Mouse (Mus musculus) adrenal gland, adult 8-10 months (tissue): Measurements from ENCODE around the gene Ndufa10. TPM values are rescaled to one million over a fixed set of nuclear protein-coding genes. Genes with fewer than 3 reads are reported as not detected.

Experiments used
- DNase-seq: peaks from one replicate; pipeline ENCODE4 v3.0.0; 2022
- microRNA-seq, 2 experiments: library from miRNA; unstranded; fragments of <30 nt; microRNA quantifications; one replicate each; pipeline ENCODE4 v1.2.0; 2022
- total RNA-seq, 4 experiments: library from RNA; stranded (reverse); gene quantifications; 2 replicates each; pipeline ENCODE4 v1.2.4; 2022

The Ndufa10 gene
- total RNA-seq, 4 experiments from 2014 or later = 209 to 284 (median 255) TPM

- DNase-seq = no peak
Observed at GRCm38 (mm10) chr1:92430991-92431390, 42.7 kb downstream of the Ndufa10 start.

- DNase-seq = no peak
Observed at GRCm38 (mm10) chr1:92424714-92425113, 48.9 kb downstream of the Ndufa10 start.

DNA sequence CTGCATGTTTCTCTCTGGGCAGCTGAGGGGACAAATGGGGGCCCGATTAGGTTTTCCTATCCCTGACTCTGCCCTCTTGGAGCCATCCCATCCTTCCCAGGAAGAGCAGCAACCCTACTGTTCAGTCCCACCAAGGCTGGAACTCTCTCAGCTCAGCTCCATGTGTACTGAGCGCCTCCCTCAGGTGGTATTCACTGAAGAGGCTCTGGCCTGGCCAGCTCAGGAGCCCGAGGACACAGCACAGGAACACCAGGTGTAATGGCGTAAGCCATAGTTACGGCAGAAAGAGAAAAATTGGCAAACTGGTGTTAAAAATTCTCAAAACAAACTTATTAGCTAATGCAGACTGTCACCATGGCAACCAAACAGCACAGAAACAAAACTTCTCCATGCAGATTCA is 68.5 kb downstream of the Ndufa10 start:
- no peak for DNase-seq

DNA sequence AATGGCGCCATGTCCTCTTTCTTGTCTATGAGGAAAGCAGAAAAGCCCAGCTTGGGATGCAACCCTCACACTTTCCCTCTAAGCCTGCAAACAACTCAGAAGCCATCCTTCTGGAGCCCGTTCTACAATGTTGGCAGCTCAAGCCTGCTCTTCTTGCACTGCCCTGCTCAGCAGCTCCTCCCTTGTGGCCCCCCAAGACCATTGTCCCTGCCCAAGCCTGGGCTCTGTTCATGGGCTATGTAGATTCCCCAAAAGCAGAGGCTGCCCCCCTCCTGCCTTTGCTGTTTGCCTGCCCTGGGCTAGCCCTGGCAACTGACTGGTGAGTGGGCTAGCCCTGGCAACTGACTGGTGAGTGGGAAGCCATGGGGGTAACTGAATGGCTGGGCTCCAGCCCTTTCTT is 73.1 kb downstream of the Ndufa10 start:
- DNase-seq = no peak

- DNase-seq = no peak
Observed at GRCm38 (mm10) chr1:92398601-92399000, 75.1 kb downstream of the Ndufa10 start.

GRCm38 (mm10) chr1:92397511-92398051 is 76.1 kb downstream of the Ndufa10 start:
- no peak for DNase-seq

GRCm38 (mm10) chr1:92394279-92394678 is 79.4 kb downstream of the Ndufa10 start:
- DNase-seq = no peak

- DNase-seq = no peak
Observed at GRCm38 (mm10) chr1:92393166-92393565, 80.5 kb downstream of the Ndufa10 start.

Small RNA genes within 50 kb of the gene (microRNA-seq; reads per million reads assigned to microRNA genes)
- 1.1 to 2.2 reads per million in 2 experiments for gene Mir6900

Other genes with a start within 250 kb of the Ndufa10 start
- not detected for gene Olfr1416, start 11.3 kb upstream of the Ndufa10 start, total RNA-seq
- under 1 TPM in 1 of 4 experiments, not detected in 3; 0.12 TPM for gene Olfr1415, start 22.2 kb upstream of the Ndufa10 start, total RNA-seq
- under 1 TPM in 2 of 4 experiments, not detected in 2; 0.06 to 0.07 TPM for gene Olfr1414, start 44.8 kb upstream of the Ndufa10 start, total RNA-seq
- not detected for gene Olfr1413, start 97.5 kb upstream of the Ndufa10 start, total RNA-seq
- gene Olfr1412, start 111.9 kb upstream of the Ndufa10 start, total RNA-seq = not detected
- not detected for gene Olfr1411, start 120.6 kb upstream of the Ndufa10 start, total RNA-seq
- not detected for gene Olfr1410, start 131.9 kb upstream of the Ndufa10 start, total RNA-seq
- gene Olfr12, start 143.9 kb upstream of the Ndufa10 start, total RNA-seq = not detected
- 100 to 1,000 TPM; 279 to 327 (median 313) TPM for gene Cops9, start 168.1 kb upstream of the Ndufa10 start, total RNA-seq
- gene Otos, start 175.0 kb upstream of the Ndufa10 start, total RNA-seq = under 1 TPM in 1 of 4 experiments, not detected in 3; 0.56 TPM